Mouse (Mus musculus): ENCODE measurements around the gene Trabd2b.
A peak's percentile ranks its signal among the peaks of the same experiment; 100 is the strongest.

Trabd2b gene

DNA sequence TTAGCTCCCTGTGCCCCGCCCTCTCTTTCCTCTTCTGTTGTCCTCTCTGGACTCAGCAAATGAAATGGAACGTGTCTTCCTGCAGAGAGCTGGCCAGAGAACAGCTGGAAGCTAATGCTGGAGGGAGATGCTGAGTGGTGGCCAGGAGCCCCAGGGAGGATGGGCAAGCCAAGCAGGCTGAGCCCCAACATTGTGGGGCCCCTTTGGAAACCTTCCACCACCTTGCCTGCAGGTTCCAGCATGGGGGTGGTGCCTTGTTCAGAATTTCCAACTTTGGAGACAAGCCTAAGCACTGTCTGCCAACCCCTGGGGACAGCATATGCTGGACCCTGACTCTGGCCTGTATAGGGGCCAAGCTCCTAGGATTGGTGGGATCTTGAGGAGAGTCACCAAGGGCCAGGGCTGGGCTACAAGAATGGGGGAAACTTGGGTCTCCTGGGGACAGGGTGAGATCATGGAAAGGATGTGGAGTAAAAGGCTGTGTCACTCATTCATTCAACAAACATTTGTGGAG, 188.7 kb downstream of the Trabd2b start:
- no peak for DNase-seq (ENCODE audit: inconsistent ontology term)

DNA sequence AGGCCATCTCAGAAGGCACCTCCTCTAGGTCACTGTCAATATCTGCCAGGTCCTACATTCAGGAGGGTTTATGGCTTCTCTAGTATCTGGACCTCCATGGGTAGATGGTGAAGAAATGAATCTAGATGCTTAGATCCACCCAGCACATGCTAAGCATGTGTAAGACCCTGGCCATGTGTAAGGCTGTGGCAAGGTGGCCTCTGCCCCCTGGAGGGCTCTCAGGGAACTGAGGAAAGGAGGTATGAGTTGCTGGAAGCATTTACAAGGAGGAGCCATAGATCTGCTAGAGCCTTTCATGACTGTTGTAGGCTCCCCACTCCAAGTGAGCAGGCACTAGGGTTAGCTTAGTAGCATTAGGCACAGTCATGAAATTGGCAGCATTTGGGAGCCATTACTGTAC, 192.6 kb downstream of the Trabd2b start:
- no peak for DNase-seq (ENCODE audit: inconsistent ontology term)

DNA sequence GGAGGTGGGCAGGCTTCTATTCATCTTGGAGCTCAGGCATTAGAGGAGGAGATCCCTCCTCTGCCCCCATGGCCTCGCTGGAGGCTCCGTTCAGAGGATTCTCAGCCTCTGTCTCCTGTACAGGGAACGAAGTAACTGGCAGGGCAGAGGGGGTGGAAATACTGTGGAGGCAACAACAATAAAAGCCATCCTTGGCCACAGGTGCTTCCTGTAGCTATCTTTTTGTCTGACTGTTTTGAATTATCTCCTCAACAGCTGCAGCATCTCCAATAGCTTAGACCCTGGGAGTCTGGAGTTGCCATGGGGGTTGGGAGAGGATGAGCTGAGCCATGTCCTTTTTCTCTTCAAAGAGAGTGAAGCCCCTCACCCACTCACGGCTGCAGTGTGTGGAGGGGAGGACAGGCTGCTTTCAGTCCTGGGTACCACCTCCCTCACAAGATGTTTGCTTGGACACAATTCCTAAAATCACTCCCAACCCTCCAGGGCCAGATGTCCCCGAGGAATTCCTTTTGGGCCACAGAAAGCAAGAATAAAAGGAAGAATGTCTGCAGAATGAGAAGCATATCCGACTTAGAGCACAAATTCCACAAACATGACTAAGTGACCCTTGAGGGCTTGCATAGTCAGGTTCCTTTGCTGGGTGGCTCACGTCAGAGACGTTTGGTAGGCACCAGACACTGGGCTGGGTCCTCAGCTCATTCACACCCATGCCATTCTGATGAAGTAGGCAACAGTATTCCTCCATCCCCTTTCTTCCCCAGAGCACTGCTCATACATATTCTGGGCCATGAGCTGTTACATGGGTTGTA, 194.9 kb downstream of the Trabd2b start:
- peak; percentile 87 for DNase-seq (ENCODE audit: inconsistent ontology term)

DNA sequence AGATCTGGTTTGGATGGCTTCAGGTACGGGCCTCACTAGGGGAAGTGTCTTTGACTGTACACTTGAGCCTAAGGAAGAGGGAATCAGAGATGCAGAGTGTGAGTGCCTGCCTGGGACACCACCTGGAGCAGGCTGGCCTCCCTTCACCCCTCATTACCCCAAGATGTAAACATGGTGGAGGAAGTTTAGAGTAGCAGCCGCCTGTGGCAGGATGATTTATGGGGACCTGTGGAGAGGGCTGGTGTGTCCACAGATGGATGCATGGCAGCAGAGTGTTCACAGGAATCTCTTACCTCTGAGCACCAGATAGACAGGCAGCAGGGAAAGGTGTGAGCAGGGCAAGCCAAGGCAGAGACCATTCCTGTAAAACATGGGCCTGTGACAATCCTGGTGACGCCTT, 199.1 kb downstream of the Trabd2b start:
- DNase-seq (ENCODE audit: inconsistent ontology term): no peak

DNA sequence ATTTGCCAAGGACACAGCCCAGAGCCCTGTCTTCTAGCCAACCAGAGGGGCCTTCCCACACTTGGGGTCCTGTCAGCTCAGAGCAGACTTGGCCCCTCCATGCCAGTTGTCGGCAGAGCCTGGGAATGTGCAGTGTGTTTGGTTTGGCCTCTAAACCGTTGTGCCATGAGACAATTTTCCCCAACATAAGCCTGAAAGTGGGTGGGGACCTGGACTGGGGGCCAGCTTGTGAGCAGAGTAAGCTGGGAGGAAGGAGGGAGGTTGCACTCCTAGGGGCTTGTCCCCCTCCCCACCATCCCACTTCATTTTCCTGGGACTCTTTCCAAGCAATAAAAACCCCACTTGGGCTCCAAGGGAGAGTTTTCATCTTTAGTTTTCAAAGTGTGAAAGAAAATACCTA, 201.3 kb downstream of the Trabd2b start:
- no peak for DNase-seq (ENCODE audit: inconsistent ontology term)

DNA sequence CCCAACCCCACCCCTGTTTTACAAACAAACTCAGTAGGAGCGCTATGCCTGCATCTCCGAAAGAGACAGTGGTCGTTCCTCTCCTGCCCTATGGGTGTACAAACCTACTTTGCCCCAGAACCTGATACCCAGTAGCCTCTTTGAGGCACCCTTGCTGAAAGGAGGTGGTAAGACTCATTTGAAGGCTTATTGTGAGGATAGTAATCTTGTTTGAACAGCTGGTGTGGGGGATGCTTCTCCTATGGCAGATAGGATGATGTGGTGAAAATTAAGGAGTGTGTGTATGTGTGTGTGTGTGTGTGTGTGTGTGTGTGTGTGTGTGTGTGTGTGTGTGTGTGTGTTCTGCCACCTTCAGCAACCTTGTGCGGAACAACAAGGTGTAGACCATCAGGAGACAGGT, 202.8 kb downstream of the Trabd2b start:
- DNase-seq (ENCODE audit: inconsistent ontology term): no peak

DNA sequence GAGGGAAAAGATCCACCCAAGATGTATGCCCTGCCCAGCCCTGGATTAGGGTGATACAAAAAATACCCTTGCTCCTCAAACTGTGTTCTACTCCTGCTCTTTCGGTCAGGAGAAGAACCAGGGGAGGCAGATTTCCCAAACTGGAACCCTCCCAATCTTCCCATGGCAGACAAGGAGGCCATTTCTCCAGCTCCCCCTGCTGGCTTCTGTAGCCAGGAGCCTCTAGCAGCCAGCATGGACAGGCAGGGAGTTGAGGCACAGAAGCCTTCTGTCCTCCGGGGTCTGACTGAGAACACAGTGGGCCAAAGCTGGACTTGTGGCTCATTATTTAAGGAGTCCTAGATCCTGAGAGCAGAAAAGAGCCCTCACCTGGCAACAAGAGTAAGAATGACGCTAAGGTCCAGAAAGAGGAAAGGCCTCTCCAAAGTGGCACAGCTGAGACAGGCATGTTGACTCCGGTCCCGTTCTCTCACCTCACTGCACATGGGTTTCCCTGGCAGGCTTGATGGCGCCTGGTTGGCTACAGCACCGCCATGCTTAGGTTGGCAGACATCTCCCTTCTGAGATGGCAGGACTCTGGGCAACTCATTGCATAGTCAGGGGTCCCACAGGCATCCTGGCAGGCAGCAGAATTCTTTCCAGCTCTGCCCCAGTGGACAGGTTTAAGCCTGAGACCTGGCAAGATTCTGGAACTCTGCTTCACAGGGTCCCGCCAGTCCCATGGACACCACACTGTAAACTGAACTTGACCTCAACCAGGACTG, 204.8 kb downstream of the Trabd2b start:
- no peak for DNase-seq (ENCODE audit: inconsistent ontology term)

DNA sequence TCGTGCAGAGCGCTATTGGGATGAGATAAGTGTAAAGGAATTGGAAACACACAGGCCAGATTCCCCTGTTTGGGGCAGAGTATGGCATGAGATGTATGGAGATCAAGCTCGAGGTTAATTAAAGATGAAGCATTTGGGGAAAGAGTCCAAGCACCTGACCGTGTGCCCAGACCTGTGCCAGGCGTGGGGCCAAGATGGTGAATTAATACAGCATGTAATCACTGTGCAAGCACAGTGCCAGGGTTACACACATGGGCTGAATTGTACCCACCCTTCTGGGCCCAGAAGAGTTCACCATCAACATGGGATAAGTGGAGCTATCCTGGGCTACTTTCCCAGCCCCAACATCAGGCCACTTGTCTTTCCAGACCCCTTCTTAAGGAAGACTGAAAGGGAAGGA, 205.5 kb downstream of the Trabd2b start:
- DNase-seq (ENCODE audit: inconsistent ontology term): no peak

DNA sequence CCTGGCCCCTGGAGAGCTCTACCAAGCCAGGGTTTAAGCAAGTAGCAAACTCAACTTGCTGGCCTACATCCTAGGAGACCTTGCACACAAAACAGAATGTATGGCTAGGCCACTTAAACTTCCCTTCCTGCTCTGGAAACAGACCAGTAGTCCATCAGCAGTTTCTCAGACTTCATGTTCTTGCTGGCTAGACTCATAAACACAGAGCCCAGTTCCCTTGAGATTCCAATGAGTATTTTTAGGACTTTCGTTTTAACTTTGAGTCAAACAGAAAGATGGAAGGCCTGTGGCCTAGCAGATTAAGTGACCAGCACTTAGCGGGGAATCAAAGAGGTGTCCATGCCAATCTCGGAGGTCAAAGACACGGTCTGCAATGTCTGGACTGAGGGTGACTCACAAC, 206.3 kb downstream of the Trabd2b start:
- no peak for DNase-seq (ENCODE audit: inconsistent ontology term)

DNA sequence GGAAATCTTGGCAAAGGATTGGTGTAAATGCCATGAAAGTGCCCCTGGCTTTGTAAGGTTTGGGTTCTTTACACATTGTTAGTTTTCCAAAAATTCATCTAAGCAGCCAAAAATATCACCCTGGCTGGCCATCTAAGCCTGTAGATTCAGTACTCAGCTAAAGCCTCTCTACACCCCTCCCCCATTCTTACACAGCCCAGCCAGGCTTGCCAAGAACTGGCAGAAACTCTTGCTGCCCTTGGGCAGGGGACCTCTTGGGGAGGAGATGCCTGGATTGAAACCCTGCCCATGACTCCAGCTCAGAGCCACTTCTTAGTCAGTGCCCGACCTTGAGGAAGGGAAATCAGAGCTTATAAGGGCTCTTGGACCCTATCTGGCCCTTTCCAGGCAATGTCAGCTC, 207.6 kb downstream of the Trabd2b start:
- DNase-seq (ENCODE audit: inconsistent ontology term): no peak

DNA sequence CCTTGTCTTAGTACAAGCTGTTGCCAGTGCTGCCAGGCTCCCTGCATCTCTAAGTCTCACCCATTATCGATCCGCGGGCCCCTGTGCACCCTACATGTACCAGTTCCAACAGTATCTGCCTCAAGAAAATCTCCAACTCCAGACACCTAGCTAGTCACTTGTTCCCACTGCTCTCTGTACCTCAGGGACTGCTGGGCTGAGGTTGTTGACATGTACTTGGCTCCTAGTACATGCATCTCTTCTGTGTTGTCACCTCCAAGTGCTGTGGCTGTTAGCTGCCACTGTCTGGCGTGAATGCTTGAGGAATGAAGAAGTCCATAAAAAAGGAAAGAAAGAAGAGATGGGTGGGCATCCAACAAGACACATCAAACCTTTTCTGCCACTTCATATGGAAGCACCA, 209.2 kb downstream of the Trabd2b start:
- no peak for DNase-seq (ENCODE audit: inconsistent ontology term)

DNA sequence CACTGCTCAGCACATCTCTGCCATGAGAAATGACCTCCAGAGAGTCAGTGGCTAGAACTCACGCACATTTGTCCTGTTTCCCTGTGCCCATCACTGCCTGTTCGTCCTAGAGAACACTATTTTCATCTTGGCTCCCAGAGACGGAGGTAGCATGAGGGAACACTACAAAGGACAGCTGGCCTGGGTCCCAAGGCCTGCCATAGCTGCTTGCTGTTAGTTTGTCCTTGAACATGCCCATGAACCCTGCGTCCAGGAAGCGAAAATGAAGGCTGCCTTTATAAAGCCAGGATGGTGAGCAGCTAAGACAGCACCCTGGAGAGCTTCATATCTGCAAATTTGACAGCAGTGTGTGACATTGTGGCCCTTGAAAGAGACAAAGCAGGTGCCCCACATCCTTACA, 216.4 kb downstream of the Trabd2b start:
- DNase-seq (ENCODE audit: inconsistent ontology term): no peak

DNA sequence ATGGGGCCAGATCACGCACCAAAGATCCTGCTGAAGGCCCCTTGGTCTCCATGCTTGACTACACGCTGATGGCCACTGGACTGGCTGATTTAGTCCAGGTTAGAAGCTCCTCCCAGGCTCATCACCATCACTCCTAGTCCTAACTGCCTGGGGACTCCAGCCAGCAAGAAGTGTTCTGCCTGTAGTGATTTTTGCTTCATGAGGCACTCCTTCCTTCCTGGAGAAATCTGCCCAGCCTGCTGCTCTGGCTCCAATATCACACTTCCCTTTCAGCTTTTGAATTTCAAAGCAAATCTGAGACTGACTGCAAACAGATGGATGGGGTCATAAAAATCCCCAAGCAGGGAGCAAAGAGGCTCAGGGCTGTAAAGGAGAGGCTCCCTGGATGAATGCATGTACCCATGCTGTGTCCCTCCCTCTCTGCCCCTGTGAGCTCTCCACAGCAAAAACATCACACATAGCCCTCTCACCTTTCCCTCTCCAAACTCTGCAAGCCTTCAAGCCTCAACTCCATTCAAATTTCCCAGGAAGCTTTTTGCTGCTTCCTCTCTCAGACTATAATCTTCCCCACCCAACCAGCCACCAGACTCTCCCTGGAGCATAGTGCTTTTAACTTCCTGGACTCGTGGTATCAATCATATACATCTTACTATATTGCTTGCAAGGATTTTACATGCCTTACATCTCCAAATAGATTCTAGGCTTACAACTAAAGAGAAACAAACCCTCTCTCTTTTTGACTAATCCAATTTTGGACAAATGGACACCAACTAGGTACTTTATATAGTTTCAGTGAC, 217.8 kb downstream of the Trabd2b start:
- no peak for DNase-seq (ENCODE audit: inconsistent ontology term)

DNA sequence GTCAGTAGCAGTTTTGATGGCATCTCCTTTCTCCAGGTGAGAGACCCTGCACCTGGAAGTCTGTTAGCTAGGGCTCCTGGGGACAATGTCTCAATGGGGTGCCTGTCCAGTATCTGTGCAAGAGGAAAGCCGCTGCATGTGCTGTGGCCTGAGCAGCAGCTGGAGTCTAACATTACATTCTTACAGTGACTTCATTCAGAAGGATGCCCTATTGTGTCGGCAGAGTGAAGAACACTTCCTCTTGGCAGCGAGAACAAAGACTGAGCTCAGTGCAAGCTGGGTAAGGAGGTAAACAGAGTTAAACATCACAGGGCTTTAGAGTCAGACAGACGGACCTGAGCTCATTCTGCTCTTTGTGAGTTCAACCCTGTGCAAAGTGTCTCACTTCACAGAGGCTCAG, 218.8 kb downstream of the Trabd2b start:
- DNase-seq (ENCODE audit: inconsistent ontology term): peak; percentile 37

DNA sequence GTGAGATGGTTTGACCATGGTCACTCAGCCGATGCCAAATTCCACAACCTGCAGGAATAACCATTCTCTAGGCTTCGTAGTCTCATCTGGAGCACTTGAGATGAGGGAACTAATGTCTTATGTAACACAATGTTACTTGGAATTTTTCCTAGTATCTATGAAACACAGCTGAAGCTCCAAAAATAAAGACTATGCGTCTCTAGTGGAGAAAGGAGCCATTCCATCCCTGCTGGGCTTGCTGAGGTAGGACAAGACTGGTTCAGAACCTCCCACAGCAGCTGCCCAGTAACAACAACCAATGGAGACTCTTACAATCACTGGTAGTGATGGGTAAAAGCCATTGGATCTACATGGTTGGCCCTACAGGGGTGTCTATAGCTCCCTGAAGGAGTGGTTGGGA, 219.4 kb downstream of the Trabd2b start:
- DNase-seq (ENCODE audit: inconsistent ontology term): no peak

DNA sequence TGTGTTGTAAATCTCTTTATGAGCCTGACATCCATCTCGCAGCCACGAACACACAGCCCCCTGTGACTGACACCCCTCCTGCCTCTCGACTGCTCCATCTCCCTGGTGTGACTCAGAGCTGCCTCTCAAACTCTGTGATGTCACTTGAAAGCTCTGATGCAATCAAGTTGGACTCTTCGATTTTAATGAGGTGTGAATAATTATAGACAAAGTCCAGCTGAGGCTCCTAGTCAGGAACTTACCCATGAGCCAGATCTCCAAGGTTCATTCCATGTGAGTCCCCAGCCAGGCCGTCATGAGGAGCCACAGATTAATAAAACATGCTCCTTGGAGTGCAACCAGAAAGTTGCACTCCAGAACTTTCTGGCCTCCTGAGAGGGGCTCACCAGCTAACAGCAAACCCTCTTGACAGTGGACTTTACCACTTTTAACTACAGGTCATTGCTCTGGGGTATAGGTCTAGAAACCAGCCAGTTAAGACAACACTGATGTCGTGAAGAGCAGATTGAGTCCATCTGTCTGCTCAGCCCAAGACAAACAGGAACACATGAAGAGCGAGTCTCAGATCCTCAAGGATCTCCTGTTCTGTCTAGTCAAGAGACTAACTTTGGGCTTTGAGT, 221.3 kb downstream of the Trabd2b start:
- no peak for DNase-seq (ENCODE audit: inconsistent ontology term)

DNA sequence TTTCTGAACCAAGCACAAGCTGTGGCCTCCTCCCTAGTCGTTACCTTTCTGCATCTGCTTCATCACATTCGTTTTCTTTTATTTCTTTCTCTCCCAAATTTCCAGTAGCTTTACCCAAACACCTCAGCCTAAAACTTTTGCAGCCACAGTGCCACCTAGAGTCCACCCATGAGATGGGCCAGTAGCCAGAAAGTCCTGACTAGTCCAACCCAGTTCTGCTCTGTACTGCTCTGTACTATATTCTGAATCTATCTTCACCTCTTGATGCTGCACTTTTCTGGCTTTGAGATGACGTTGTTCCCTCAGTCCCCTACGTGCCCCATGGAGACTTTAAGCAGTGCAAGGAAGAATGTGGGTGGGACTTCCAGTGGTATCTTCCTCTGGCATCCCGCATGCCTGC, 229.4 kb downstream of the Trabd2b start:
- DNase-seq (ENCODE audit: inconsistent ontology term): peak; percentile 60

DNA sequence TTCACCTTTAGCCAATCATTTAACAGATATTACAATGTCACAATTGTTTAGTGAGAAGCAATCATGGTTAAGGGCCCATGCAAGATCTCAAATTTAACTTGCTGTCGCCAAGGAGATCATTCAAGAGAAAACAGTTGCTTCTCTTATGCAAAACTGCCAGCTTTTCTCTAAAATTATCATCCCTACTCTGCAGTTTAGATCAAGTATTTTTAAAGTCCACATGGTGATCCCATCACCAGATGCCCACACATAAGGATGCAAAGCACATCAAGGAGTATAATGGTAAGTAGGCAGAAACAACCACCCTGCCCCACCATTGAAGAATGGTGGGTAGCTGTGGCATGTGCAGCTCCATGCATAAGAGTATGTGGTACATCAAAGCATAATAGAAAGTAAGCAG, 229.8 kb downstream of the Trabd2b start:
- no peak for DNase-seq (ENCODE audit: inconsistent ontology term)

DNA sequence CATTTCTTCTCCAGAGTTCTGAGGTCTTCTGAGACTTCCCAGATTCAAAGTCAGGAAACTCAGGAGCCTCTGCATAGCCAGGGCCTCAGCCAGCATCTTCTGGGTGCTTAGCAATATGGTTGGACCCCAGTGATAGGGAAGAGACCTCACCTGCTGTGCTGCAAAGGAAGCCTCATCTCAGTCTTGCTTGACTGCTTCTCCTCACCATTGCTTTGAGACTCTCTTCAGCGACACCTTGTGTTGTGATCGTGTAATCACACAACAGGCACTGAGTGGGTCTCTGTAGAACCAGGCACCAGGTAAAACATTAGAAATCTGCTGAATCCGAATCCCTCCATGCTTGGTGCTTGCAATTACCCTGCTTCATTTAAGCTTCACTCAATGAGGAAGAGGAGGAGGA, 230.6 kb downstream of the Trabd2b start:
- no peak for DNase-seq (ENCODE audit: inconsistent ontology term)

DNA sequence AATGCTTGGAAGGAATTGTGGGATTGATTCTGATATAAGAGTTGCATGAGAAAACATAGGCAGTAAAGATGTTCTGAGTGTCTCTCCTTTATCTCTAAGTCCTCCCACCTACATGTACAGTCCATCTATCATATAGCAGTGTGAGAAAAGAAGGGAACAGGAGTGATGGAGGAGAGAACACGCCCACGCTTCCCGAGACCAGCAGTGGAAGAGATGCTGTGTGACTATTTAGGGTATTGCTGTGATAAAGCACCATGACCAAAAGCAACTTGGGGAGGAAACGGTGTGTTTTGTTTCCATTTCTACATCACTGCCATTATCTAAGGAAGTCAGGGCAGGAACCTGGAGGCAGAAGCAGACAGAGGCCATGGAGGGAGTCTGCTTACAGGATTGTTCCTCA, 235.9 kb downstream of the Trabd2b start:
- DNase-seq (ENCODE audit: inconsistent ontology term): no peak

DNA sequence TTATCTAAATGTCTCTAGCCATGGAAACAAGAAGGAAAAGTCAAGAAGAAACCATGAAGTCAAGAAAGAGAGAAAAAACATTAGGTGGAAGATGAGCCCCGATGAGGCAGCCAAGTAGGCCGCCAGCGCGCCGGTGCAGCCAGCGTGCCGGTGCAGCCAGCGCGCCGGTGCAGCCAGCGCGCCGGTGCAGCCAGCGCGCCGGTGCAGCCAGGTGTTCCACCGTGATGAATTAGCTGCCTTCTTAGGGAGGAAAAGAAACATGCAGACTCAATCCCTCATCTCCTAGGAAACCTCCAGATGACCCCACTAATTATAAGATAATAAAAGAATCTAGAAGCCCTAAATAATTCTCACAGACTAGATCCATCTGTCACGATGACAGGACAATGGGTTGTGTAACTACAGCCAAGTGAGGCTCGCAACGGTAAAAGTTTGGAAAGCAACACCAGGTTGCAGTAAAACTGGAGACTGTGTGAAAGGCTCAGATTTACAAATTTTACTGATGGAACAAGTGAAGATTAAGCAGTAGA, 237.2 kb downstream of the Trabd2b start:
- no peak for DNase-seq (ENCODE audit: inconsistent ontology term)

DNA sequence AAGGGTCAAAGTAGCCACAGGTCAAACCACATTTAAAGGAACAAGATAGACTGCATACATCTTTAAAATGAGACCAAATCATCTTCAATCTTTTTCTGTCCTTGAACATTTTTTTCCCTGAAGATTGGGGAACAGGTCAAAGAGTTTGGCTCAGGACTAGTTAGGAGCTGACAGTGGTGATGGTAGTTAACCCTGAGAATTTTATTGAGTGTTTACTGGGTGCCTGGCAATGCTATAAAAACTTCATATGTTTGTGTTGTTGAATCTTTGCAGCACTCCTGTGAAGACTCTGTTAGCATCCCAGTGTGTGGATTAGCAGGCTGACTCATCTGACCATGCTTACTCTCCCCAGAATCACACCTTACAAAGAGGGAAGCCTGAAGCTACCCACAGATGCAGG, 238.8 kb downstream of the Trabd2b start:
- DNase-seq (ENCODE audit: inconsistent ontology term): no peak
